Mouse (Mus musculus): Measurements from ENCODE around the gene Fcgr1. TPM values are rescaled to one million over a fixed set of nuclear protein-coding genes. Genes with fewer than 3 reads are reported as not detected.
"Not testable (repeated sequence)": the region's sequence is repeated elsewhere in the genome, so short reads cannot be mapped to it uniquely, and the experiment has no call there.

The Fcgr1 gene
- total RNA-seq, 2 experiments from 2014 or later: 2.0 to 3.3 TPM

DNA sequence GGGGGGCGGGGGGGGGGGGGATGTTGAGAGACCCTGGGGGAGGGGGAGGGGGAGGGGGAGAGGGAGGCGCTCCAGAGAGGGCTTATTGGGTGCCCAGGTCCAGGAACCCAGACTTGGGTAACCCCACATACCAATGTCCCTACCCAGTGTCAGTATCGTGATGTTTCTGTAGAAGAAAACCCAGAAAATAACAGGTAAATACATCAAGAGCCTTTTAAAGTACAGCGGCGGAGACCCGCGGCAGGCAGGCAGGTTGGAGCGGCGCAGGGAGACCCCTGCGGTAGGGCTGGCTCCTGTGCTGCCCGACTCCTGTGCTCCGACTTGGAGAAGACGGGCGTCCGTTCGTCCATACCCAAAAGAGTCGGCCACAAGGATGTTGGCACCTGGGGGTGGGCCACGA, 33.9 kb upstream of the Fcgr1 start:
- no peak for DNase-seq (ENCODE audit: low spot score in 2 of 2)

DNA sequence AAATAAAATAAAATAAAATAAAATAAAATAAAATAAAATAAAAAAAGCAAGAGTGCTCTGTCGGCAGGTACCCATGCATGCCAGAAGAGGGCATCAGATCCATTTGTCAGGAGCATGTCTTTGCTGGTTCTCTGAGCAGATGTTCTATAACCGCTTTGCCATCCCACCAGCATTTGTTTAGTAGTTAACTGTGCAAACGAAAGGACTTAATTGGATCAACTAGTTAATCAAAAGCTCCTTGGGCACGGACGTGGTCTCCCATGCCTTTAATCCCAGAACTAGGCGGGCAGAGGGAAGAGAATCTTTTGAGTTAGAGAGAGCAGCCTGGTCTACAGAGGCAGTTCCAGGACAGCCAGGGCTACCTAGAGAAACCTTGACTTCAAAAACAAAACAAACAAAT, 33.4 kb upstream of the Fcgr1 start:
- no peak for DNase-seq (ENCODE audit: low spot score in 2 of 2)

DNA sequence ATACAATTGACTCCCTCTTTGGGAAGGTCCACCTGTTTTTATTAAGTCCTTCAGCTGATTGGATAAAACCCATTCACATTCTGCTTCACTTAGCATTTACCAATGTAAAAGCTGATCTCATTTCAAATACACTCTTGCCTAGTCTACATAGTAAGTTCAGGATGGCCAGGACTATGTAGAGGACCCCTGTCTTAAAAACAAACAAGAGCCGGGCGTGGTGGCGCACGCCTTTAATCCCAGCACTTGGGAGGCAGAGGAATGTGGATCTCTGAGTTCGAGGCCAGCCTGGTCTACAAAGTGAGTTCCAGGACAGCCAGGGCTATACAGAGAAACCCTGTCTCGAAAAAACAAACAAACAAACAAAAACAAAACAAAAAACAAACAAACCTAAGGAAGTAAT, 30.0 kb upstream of the Fcgr1 start:
- not testable (repeated sequence) for DNase-seq (ENCODE audit: low spot score in 2 of 2)

DNA sequence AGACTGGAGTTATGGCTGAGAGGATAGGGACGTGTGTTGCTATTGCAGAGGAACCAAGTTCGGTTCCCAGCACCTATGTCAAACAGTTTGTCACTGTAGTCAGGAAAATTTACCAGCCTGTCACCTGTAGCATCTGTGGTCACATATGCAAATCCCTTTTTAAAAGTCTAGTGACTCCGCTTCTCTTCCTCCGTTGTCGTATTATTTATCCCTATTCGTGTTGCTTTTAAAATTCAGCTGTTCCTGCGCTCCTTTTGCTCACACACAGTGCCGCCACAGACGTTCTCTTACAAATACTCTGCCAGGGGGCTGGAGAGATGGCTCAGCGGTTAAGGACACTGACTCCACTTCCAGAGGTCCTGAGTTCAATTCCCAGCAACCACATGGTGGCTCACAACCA, 28.8 kb upstream of the Fcgr1 start:
- no peak for DNase-seq (ENCODE audit: low spot score in 2 of 2)

DNA sequence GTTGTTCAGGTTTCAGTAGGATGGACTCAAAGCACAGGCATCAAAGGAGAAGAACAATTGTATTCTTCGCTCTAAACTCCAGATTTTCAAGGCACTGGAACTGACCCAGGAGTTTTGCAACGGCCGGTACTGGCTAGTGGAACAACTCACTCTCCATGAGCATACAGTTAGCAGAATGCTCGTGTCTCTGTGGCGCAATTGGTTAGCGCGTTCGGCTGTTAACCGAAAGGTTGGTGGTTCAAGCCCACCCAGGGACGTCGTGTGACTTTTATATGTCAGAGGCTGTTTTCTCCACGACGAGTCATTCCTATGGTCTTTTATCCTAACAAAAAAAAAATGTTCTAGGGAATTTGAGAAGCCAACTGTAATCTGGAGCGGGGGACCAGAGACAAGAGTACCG, 28.1 kb upstream of the Fcgr1 start:
- DNase-seq (ENCODE audit: low spot score in 2 of 2): no peak

DNA sequence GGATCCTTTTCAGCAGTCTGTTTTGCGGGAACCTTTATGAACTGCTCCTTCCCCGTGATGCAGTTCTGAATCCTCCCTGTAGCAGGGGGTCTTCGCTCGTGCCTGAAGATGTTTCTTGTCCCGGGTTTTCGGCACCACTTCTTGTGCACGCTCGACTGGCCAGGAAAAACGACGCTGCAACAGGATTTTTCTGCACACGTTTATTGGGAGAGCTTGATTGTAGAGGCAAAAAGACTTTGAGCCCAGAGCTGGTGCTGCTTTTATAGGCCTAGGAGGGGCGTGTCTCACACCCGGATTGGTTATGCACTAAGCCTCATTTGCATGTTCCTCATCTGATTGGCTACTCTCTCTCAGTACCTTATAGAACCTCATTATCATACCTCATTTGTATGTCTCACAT, 26.2 kb upstream of the Fcgr1 start:
- DNase-seq (ENCODE audit: low spot score in 2 of 2): not testable (repeated sequence)

DNA sequence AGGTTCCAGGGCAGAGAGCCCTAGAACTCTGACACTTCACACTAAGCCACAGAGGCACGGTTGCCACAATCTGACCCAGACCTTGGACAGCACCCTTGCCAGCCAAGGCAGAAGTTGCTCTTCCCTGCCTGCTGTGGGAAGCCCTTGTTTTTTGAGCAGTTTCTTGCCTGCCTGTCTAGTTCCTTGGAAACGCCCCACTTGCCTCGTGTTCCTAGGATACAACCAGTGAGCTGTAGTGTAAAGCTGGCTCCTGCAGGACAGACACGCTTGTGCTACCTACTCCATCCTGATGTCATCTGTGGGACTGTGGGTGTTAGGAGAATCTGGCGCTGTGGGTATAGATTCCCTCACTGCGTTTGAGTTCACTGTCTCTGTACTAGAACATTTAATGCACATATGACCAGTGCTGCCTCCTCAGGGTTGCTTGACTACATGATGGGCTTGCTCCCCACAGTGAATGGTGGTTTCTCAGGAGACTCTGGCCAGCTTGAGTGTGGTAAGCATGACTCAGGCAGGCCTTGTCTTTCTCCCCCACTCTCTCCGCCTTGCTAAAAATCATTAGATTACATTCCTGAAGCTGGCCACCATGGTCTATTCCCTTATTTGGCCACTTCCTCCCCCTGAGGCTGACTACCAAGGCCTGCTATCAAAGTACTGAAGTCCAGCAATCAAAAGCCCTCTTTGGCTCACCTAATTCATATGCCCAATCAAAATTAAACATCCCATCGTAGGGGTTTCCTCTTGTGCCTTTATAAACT, 18.8 kb upstream of the Fcgr1 start:
- no peak for DNase-seq (ENCODE audit: low spot score in 2 of 2)

DNA sequence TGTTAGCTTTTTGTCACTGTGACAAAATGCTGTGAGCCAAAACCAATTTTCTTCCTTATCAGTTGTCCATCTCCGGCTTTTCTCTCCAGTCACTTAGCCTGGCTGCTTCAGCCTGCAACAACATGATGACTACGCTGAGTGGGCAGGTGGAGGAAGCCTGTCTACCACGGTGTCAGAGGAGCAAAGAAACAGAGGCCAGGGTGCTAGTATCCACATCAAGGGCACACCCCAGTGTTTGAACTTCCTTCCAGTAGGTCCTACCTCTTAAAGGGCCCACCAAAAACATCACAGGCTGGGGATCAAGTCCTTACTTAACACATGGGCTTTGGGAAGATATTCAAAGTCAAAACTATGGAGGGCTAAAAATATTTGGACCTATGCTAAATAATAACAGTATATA, 15.7 kb upstream of the Fcgr1 start:
- DNase-seq (ENCODE audit: low spot score in 2 of 2): no peak

DNA sequence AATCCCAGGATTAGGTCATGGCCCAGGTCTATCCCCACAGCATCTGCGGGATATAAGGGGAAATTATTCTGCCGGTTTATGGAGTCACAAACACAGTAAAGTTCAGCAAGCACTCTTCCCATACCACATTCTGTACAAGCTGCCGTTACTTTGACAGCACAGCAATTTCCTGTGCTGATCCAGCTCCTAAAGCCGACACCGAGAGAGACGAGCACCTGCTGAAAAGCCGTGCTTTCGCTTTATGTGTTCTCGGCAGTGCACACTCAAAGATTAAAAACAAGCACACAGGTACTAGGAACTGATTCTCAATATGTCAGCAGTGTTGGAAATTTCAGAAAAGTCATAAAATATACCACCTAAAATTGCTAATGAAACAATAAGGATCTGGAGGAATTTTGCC, 12.7 kb upstream of the Fcgr1 start:
- no peak for DNase-seq (ENCODE audit: low spot score in 2 of 2)

DNA sequence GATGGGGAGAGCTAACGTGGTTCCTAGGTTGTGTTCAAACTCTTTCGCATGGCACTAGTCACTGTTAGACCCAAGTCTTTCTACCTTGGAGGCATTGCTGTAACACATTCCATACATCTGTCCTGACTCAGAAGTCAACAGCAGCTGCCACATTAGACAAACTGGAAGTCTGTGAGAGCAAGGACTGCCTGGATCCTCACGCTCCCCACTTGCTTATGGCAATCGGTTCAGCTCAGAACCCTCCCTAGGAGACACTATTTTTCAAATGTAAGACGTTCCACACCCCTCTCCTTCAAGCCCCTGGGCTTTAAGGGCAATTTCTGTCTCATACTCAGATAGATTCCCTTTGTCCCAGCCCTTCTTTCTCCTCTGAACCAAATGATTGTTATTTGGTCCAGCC, 8.3 kb upstream of the Fcgr1 start:
- no peak for DNase-seq (ENCODE audit: low spot score in 2 of 2)

DNA sequence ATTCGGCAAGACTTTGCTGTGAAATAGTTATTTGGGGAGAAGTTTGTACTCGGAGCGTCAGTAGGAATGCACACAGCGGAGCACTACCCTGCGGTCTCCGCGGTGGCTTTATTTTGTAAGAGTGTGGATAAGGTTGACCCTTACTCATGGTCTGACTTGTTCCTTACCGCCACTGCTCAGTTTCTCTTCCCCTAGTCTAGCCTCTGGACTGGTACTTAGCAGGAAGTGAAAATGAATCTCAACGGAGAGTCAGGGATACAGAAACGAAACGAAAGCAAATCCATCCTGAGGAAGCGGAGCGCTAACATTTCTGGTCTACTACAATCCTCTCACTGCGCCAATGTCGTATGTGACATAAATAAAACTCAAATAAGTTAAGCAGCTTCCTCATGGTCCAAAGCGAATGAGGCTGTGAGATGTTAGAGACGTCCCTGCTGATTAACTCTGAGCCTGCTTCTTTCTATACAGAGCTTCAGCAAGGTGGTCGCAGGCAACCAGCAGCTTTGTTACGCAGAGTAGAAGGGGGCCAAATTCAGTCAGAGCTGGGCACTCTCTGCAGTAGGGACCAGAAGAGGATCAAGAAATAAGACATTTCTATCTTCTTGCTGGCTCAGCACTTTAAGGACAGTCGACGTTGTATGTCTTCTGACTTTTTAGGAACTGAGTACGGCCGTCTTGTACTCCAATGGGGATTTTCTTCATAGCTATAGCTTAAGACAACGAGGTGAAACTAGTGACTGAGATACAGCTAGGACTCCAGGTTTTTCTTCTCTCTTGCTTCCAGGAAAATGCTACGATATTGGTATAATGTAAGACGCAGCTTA, 7.1 kb upstream of the Fcgr1 start:
- DNase-seq (ENCODE audit: low spot score in 2 of 2): no peak

DNA sequence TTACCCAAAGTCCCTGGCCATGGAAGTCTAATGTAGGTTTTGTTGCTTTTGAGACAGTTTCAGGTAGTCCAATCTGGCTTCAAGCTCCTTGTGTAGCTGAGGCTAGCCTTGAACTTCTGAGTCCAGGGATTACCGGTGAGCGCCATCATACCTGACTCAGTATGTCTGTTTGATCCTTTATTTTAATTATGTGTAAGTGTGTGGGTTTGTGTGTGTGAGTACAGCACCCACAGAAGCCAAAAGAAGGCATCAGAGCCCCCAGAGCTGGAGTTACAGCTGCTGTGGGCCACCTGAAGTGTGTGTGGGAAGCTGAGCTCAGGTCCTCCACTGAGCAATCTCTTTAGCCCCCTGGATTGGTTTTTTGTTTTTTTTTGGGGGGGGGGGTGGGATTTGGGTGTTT, 5.8 kb upstream of the Fcgr1 start:
- DNase-seq (ENCODE audit: low spot score in 2 of 2): no peak

DNA sequence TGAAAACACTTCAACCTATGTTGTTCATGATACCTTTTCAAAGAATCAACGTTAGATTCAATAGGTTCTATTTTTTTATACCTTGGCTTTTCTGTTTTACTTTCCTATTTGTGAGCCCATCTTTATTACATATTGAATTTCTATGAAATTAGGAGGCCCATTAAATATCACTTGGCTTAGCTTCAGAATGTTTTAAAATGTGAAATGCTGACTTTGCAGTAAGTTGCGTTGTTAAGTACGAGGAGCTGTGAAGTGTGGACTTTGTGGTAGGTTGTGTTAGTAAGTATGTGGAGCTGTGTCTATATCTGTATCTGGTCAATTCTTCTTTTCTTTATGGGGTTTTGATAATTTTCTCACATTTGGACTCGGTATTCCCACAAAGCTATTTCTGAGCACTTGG, 4.6 kb upstream of the Fcgr1 start:
- no peak for DNase-seq (ENCODE audit: low spot score in 2 of 2)

DNA sequence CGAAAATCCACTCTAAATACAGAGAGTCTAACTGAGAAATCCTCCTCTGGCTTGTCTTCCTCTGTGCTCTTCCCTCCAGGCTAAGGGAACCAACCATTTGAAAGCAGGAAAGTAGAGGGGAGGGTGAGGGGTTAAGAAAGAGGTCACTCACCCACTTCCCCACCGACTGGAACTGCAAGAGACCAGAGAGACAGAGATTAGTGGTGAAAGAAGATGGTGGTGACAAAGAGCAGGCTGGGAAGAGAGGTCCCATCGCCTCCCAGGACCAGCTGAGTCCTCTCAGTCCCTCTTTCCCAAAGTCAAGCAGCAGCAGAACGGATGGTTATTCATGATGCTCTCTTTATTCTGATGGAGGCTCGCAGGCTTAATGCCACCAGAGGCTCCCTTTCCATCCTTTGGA, 401 bp downstream of the Fcgr1 start:
- DNase-seq (ENCODE audit: low spot score in 2 of 2): no peak

DNA sequence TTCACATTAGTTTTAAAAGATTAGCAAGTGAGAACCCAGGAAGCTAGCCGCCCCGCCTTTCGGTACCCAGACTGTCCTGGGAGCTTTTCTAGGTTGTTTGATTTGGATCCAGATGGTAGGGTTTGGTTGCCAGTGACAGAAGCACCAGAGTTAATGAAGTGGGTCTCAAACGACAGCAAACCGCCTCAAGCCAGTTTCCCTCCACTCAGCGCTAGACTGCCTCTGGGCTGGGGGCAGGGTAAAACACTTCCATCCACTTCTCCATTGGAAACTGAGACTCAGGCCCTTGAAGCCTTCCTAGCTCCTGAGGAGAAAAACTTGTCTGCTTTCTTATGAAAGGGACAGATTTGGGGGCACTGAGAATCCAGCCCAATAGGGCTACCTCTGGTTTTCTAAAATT, 1.1 kb downstream of the Fcgr1 start:
- no peak for DNase-seq (ENCODE audit: low spot score in 2 of 2)

DNA sequence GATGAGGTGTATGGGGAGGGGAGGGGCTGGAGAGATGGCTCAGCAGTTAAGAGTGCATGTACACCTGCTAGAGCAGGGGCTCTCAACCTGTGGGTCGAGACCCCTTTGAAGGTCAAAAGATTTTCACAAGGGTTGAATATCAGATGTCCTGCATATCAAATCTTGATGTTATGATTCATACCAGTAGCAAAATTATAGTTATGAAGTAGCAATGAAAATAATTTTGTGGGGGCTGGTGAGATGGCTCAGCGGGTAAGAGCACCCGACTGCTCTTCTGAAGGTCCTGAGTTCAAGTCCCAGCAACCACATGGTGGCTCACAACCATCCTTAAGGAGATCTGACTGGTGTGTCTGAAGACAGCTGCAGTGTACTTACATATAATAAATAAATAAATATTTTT, 3.0 kb downstream of the Fcgr1 start:
- DNase-seq (ENCODE audit: low spot score in 2 of 2): not testable (repeated sequence)

DNA sequence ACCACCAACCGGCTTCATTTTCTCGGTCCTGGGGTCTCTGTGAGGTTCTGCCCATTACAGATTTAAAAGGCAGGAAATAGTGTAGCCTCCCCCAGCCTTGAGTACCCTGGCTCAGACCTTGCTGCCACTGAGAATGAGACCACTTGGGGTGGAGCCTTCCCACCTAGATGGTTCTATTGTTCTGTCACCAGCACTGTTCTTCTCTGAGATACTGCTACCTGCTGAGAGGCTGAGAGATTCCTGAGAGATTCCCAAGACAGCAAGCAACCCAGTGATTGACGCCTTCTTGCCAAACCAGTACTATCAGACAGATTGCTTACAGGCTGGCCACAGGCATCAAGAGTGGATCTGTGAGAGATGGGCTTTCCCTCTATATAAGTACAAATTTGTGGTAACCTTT, 4.6 kb downstream of the Fcgr1 start:
- no peak for DNase-seq (ENCODE audit: low spot score in 2 of 2)

DNA sequence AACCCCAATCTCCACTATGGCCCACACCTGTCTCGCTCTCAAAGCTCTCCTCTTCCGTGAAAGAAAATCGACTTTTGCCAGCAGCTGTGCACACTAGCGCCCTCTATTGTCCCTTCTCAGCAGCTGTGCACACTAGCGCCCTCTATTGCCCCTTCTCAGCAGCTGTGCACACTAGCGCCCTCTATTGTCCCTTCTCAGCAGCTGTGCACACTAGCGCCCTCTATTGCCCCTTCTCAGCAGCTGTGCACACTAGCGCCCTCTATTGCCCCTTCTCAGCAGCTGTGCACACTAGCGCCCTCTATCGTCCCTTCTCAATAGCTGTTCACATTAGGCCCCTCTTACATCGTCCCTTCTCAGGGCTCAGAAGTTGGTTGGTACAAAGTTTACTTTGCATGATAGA, 6.4 kb downstream of the Fcgr1 start:
- not testable (repeated sequence) for DNase-seq (ENCODE audit: low spot score in 2 of 2)

DNA sequence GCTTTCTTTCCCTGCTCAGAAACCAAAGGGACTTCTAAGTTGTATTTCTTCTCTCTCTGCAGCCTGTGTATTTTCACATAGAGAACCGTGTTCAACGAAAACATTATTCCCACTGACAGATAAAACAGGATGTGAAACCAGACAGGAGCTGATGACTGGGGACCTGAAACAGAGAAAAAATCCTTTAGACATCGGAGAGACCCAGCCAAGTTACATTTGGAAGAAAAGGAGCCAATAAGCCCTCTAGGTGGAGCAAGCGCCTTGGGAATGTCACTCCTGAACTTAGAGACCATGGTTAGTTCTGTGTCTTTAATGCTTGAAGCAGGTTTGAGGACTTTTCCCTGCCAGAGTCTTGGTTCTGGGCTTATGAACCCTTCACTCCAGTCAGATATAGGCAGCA, 9.3 kb downstream of the Fcgr1 start:
- no peak for DNase-seq (ENCODE audit: low spot score in 2 of 2)

DNA sequence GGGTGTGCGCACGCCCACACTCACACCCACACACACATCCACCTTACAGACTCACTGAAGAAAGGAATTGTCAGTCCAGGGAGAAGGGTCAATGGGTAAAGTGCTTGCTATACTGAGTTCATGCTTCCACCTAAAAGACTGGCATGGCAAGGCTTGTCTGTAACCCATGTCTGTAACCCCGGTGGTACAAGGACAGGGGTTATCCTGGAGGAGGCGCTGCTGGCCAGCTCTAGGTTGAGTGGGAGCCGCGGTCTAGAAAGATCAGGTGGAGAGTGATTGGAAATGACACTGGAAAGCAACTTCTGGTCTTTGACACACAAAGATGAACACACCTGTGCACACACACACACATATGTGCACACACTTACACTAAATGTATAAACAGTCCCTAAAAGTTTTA, 13.1 kb downstream of the Fcgr1 start:
- no peak for DNase-seq (ENCODE audit: low spot score in 2 of 2)

DNA sequence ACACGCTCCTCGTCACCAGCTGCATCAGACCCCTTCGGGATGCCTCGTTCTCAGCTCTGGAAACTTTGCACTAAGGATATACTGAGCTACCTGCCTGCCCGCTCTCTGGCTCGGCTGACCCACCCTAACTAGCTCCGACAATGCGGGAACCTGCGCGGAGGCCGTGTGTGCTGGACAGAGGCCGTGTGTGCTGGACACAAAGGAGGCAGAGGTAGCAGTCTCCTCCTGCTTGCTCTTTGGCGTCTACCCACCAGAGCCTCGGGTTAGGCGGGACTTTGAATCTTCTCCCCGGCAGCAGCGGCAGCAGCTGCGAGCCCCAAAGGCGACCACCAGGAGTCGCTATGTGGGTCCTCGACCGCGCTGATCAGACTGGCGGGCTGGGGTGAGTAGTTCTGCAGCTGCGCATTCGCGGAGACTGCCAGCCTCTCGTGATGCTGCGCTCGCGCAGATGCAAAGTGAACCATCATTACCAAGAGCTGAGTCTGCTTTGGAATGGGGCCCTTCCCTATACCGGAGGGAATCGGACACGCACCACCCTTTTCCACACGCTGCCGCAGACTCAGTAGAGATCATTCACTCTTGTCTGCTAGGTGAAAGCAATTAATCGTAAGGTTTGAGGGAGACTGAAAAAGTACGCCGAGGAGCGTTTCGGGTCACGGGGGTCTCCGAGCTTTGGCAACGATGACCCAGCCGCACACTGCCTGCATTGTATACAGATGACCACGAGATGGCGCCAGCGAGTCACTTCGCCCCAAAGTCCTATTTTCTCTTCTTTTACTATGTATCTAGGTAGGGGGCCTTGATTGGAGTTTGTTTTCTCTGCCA, 15.8 kb downstream of the Fcgr1 start:
- DNase-seq (ENCODE audit: low spot score in 2 of 2): peak; percentile 86 to 88

DNA sequence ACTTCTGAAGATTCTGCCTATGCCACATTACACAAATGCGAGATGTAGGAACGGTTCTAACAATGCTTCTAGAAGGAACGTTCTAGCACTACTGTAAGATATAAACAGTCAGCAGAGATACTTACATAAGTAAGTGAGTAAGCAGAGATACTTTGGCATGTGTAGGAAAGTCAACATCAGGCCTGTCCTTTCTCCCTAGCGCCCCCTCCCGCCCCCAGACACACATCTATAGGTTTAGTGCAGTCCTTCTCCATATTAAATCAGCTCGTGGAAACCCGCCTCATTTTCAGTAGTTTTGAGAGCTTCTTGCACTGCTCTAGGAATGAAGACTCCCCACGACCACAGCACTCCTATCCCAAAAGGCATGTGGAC, 16.4 kb downstream of the Fcgr1 start:
- DNase-seq (ENCODE audit: low spot score in 2 of 2): no peak

Data from adrenal gland, adult 18-20 months (tissue).